Mouse (Mus musculus) limb, embryonic 15.5 days (tissue): ENCODE data around the gene Cpeb3. TPM values are rescaled to one million over a fixed set of nuclear protein-coding genes. Genes with fewer than 3 reads are reported as not detected.
"Not testable (repeated sequence)": the region's sequence is repeated elsewhere in the genome, so short reads cannot be mapped to it uniquely, and the experiment has no call there.

Experiments used
- ATAC-seq: fragments of 200-750 bp; cut with Nextera tagmentation; 2 replicates; pipeline ENCODE4 v1.8.0; 2017; ENCODE audit warnings: low read depth, moderate TSS enrichment; ENCODE audit not compliant: insufficient number of reproducible peaks, low FRiP score, low TSS enrichment
- H3K27ac ChIP-seq: fragments of 300-500 bp; sonication (generic); 2 replicates; pipeline ENCODE4 v1.5.1; 2015; ENCODE audit warnings: moderate library complexity, mild to moderate bottlenecking, inconsistent platforms
- H3K27me3 ChIP-seq: fragments of 300-500 bp; sonication (generic); 2 replicates; pipeline ENCODE4 v1.6.1; 2015; ENCODE audit warnings: inconsistent platforms
- H3K36me3 ChIP-seq: fragments of 300-500 bp; sonication (generic); 2 replicates; pipeline ENCODE4 v1.6.1; 2015; ENCODE audit warnings: inconsistent platforms
- H3K4me1 ChIP-seq: fragments of 300-500 bp; sonication (generic); 2 replicates; pipeline ENCODE4 v1.6.1; 2015; ENCODE audit warnings: inconsistent platforms
- H3K4me2 ChIP-seq: fragments of 300-500 bp; sonication (generic); 2 replicates; pipeline ENCODE4 v1.6.1; 2015; ENCODE audit warnings: mild to moderate bottlenecking, inconsistent platforms
- H3K4me3 ChIP-seq: fragments of 300-500 bp; sonication (generic); 2 replicates; pipeline ENCODE4 v1.5.1; 2015; ENCODE audit warnings: mild to moderate bottlenecking, inconsistent platforms
- H3K9ac ChIP-seq: fragments of 300-500 bp; sonication (generic); 2 replicates; pipeline ENCODE4 v1.6.1; 2015; ENCODE audit warnings: inconsistent platforms
- H3K9me3 ChIP-seq: fragments of 300-500 bp; sonication (generic); 2 replicates; pipeline ENCODE4 v1.6.1; 2016; ENCODE audit warnings: inconsistent platforms
- WGBS: fragments of 180-500 bp; shearing (Covaris S2); methylation state at CpG from one replicate; pipeline ENCODE4 v1.1.7; 2015; 5-methylcytosine and 5-hydroxymethylcytosine counted together
- polyA plus RNA-seq: library from polyadenylated mRNA; unstranded; fragments of >200 nt; fragmentation: Nextera tagmentation; extraction: Ambion mirVana; gene quantifications from 2 replicates; pipeline ENCODE4 v1.2.1, GENCODE M21; 2015

Gene Cpeb3
- polyA plus RNA-seq, 1 experiment from 2014 or later, result 1.5 TPM

GRCm38 (mm10) chr19:37233561-37234539, 25.4 kb upstream of the Cpeb3 start:
- Histone ChIP-seq H3K9ac (no peak overlapping the region), H3K27me3 (peaks cover 27% of the 10 kb centered on the region)
- ATAC-seq, result no peak

GRCm38 (mm10) chr19:37232598-37232997, 24.2 kb upstream of the Cpeb3 start:
- H3K27me3 ChIP-seq, result peaks cover 27% of the 10 kb centered on the region
- H3K9ac ChIP-seq, H3K4me1 ChIP-seq, H3K36me3 ChIP-seq, ATAC-seq, H3K27ac ChIP-seq, H3K9me3 ChIP-seq, H3K4me3 ChIP-seq, H3K4me2 ChIP-seq: not testable (repeated sequence)
- 51% methylated on average over 9 of the region's 9 CpGs for WGBS

More at GRCm38 (mm10) chr19:37233561-37234539, 25.4 kb upstream of the Cpeb3 start:
- Histone ChIP-seq H3K27ac (no peak overlapping the region), H3K4me2 (peak overlapping the region; percentile 54), H3K36me3 (no peaks in the 10 kb centered on the region), H3K4me1 (peaks cover 11% of the 10 kb centered on the region), H3K4me3 (peak overlapping the region; percentile 32), H3K9me3 (no peaks in the 10 kb centered on the region)
- 6% methylated on average over 63 of the region's 63 CpGs for WGBS

GRCm38 (mm10) chr19:37225197-37225862, 16.9 kb upstream of the Cpeb3 start:
- no peak overlapping the region for H3K9ac ChIP-seq
- H3K4me1 ChIP-seq, result no peaks in the 10 kb centered on the region
- no peak overlapping the region for H3K4me2 ChIP-seq
- no peak overlapping the region for H3K4me3 ChIP-seq
- H3K27me3 ChIP-seq, result no peaks in the 10 kb centered on the region
- no peak for ATAC-seq
- H3K9me3 ChIP-seq, result no peaks in the 10 kb centered on the region
- H3K36me3 ChIP-seq, result peaks cover 24% of the 10 kb centered on the region
- WGBS, result 81% methylated on average over 6 of the region's 6 CpGs
- no peak overlapping the region for H3K27ac ChIP-seq

- WGBS, result 83% methylated on average over 2 of the region's 2 CpGs
- Histone ChIP-seq H3K27ac (no peak overlapping the region), H3K4me2 (no peak overlapping the region), H3K9me3 (no peaks in the 10 kb centered on the region), H3K4me3 (no peak overlapping the region), H3K27me3 (no peaks in the 10 kb centered on the region), H3K36me3 (peaks cover 56% of the 10 kb centered on the region), H3K9ac (no peak overlapping the region), H3K4me1 (0 out of 2 replicates have a peak, but pooled peaks cover under 1% of the 10 kb centered on the region)
- ATAC-seq, result no peak
Measured at GRCm38 (mm10) chr19:37214711-37215110, 6.3 kb upstream of the Cpeb3 start.

- ATAC-seq, result no peak
- Histone ChIP-seq H3K27ac (no peak overlapping the region), H3K4me1 (peaks cover 13% of the 10 kb centered on the region), H3K36me3 (peaks cover 29% of the 10 kb centered on the region), H3K4me3 (no peak overlapping the region), H3K27me3 (no peaks in the 10 kb centered on the region), H3K9ac (no peak overlapping the region), H3K4me2 (no peak overlapping the region), H3K9me3 (no peaks in the 10 kb centered on the region)
- WGBS, result 89% methylated on average over 3 of the region's 3 CpGs
Measured at GRCm38 (mm10) chr19:37211416-37211815, 3.0 kb upstream of the Cpeb3 start.

GRCm38 (mm10) chr19:37210457-37210856, 2.1 kb upstream of the Cpeb3 start:
- Histone ChIP-seq H3K36me3 (peaks cover 29% of the 10 kb centered on the region), H3K27me3 (no peaks in the 10 kb centered on the region), H3K4me1 (peaks cover 13% of the 10 kb centered on the region), H3K4me2 (no peak overlapping the region), H3K27ac (no peak overlapping the region), H3K9me3 (no peaks in the 10 kb centered on the region), H3K9ac (no peak overlapping the region), H3K4me3 (no peak overlapping the region)
- WGBS, result 96% methylated on average over 4 of the region's 4 CpGs
- no peak for ATAC-seq

GRCm38 (mm10) chr19:37209467-37210128, 1.2 kb upstream of the Cpeb3 start:
- H3K36me3 ChIP-seq, result peaks cover 29% of the 10 kb centered on the region
- no peak overlapping the region for H3K27ac ChIP-seq
- no peak overlapping the region for H3K4me3 ChIP-seq
- no peak overlapping the region for H3K9ac ChIP-seq
- H3K27me3 ChIP-seq, result no peaks in the 10 kb centered on the region
- no peak overlapping the region; the same call in 1 of the 2 replicates for H3K4me2 ChIP-seq
- ATAC-seq, result no peak
- H3K9me3 ChIP-seq, result no peaks in the 10 kb centered on the region
- 84% methylated on average over 8 of the region's 8 CpGs for WGBS
- H3K4me1 ChIP-seq, result peaks cover 13% of the 10 kb centered on the region

GRCm38 (mm10) chr19:37208986-37209385, 585 bp upstream of the Cpeb3 start:
- H3K27me3 ChIP-seq, result no peaks in the 10 kb centered on the region
- H3K27ac ChIP-seq, result no peak overlapping the region
- peak overlapping the region; percentile 92 for H3K4me2 ChIP-seq
- no peak for ATAC-seq
- H3K4me3 ChIP-seq, result peak overlapping the region; percentile 66
- no peaks in the 10 kb centered on the region for H3K9me3 ChIP-seq
- peaks cover 29% of the 10 kb centered on the region for H3K36me3 ChIP-seq
- 66% methylated on average over 7 of the region's 7 CpGs for WGBS
- H3K9ac ChIP-seq, result 0 out of 2 replicates have a peak overlapping the region, but pooled peaks have one; percentile 85
- H3K4me1 ChIP-seq, result peaks cover 13% of the 10 kb centered on the region

GRCm38 (mm10) chr19:37207303-37208175, 862 bp downstream of the Cpeb3 start, which contains the start of gene March5:
TSS of gene March5 (plus strand) at chr19:37207543.
- Histone ChIP-seq H3K9ac (peak within 1 kb of the TSS; percentile 85), H3K4me2 (peak within 1 kb of the TSS; percentile 92), H3K4me1 (peaks cover 13% of the 10 kb centered on the region), H3K9me3 (no peaks in the 10 kb centered on the region), H3K36me3 (peaks cover 19% of the 10 kb centered on the region), H3K4me3 (peak within 1 kb of the TSS; percentile 66), H3K27ac (peak within 1 kb of the TSS; percentile 90), H3K27me3 (no peaks in the 10 kb centered on the region)
- ATAC-seq, result peak; percentile 94
- WGBS, result under 1% methylated on average over 72 of the region's 94 CpGs

GRCm38 (mm10) chr19:37206641-37207302, 1.6 kb downstream of the Cpeb3 start:
- Histone ChIP-seq H3K4me1 (peaks cover 13% of the 10 kb centered on the region), H3K4me2 (peak overlapping the region; percentile 92), H3K9me3 (no peaks in the 10 kb centered on the region), H3K4me3 (peak overlapping the region; percentile 66), H3K36me3 (peaks cover 11% of the 10 kb centered on the region), H3K27me3 (no peaks in the 10 kb centered on the region), H3K9ac (peak overlapping the region; percentile 85), H3K27ac (0 out of 2 replicates have a peak overlapping the region, but pooled peaks have one; percentile 90)
- WGBS, result under 1% methylated on average over 45 of the region's 47 CpGs
- peak; percentile 54 for ATAC-seq
